Mouse (Mus musculus): ENCODE data around the gene Eif4a1.

DNA sequence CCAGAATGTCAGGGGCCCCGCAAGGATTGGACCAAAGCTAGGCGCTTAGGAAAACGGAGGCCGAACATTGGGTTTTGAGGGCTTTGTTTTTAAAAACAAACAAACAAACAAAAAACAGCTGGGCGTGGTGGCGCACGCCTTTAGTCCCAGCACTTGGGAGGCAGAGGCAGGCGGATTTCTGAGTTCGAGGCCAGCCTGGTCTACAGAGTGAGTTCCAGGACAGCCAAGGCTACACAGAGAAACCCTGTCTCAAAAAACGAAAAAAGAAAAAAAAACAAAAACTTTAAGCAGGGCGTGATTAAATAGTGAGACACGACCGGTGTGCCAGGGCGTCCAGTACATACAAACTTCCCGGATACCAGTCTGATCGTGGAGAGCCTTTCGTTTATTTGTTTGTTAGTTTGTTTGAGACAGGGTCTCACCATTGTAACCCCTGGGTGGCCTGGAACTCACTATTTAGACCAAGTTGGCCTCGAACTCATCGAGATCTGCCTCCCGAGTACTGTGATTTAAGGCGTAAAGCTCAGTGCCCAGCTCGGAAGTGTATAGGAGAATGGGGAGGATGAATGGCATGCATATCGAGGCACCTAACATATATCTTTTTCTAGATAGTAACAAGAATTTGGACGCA lies 10.1 kb upstream of the Eif4a1 start:
- no peak for TF ChIP-seq POLR2A (IDR thresholded peaks at IDR 0.05; ENCODE audit: control insufficient read depth in 1 of 2, insufficient read depth in 1 of 2, low read depth in 1 of 2, low read length in 2 of 2, poor library complexity in 1 of 2)
- no peak for TF ChIP-seq CTCF (IDR thresholded peaks at IDR 0.05 in 2 of 3, conservative IDR thresholded peaks at IDR 0.05 in 1 of 3; ENCODE audit: control insufficient read depth in 1 of 3, insufficient read depth in 1 of 3, low read depth in 2 of 3, low read length in 3 of 3, poor library complexity in 1 of 3, severe bottlenecking in 1 of 3)
- no peak for TF ChIP-seq ETS1 (IDR thresholded peaks at IDR 0.05; ENCODE audit: low read depth, low read length)
- 0 out of 4 replicates have a peak, but pooled peaks of 1 of the 2 experiments have one; percentile 2 for TF ChIP-seq EP300 (IDR thresholded peaks at IDR 0.05; ENCODE audit: low read depth in 1 of 2, low read length in 2 of 2)
- TF ChIP-seq HCFC1 (IDR thresholded peaks at IDR 0.05; ENCODE audit: low read depth, low read length), result 0 out of 2 replicates have a peak, but pooled peaks have one; percentile 12
- TF ChIP-seq TAL1 (IDR thresholded peaks at IDR 0.05; ENCODE audit: low read length), result no peak
- no peak for TF ChIP-seq GATA1 (IDR thresholded peaks at IDR 0.05; ENCODE audit: low read depth, low read length)
- TF ChIP-seq CHD1 (IDR thresholded peaks at IDR 0.05; ENCODE audit: low read depth, low read length), result peak; percentile 92; the same call in 1 of the 2 replicates
- no peak for TF ChIP-seq E2F4 (IDR thresholded peaks at IDR 0.05; ENCODE audit: borderline replicate concordance, low read depth, low read length)
- no peak for TF ChIP-seq JUND (IDR thresholded peaks at IDR 0.05; ENCODE audit: low read depth, low read length)
- no peak for TF ChIP-seq ZC3H11A (IDR thresholded peaks at IDR 0.05; ENCODE audit: low read depth, low read length)
- TF ChIP-seq ZNF384 (IDR thresholded peaks at IDR 0.05; ENCODE audit: low read depth, low read length), result no peak
- no peak for TF ChIP-seq MAFK (IDR thresholded peaks at IDR 0.05; ENCODE audit: borderline replicate concordance, low read depth, low read length)

Data from MEL (cell line).